Mouse (Mus musculus): ENCODE results near the gene Fam118a. TPM values are rescaled to one million over a fixed set of nuclear protein-coding genes. Genes with fewer than 3 reads are reported as not detected.

Fam118a gene
- polyA plus RNA-seq, 2 experiments: 15.5 to 21.7 TPM

- H3K4me2 ChIP-seq (replicated peaks; ENCODE audit: low read depth, low read length, severe bottlenecking): no peak overlapping the region
- no peaks in the 10 kb centered on the region for H3K4me1 ChIP-seq (ENCODE audit: control insufficient read depth, insufficient read depth, low read length)
- H3K27me3 ChIP-seq (ENCODE audit: control insufficient read depth, insufficient read depth, low read length): no peaks in the 10 kb centered on the region
- H3K9ac ChIP-seq (ENCODE audit: low read depth, low read length, severe bottlenecking): no peak overlapping the region
- no peak overlapping the region for H3K27ac ChIP-seq (replicated peaks; ENCODE audit: low read depth, low read length)
- H3K9me3 ChIP-seq (ENCODE audit: control insufficient read depth, low read length): no peaks in the 10 kb centered on the region
- TF ChIP-seq POLR2A (IDR thresholded peaks at IDR 0.05; ENCODE audit: borderline replicate concordance, extremely low read depth, insufficient read depth, insufficient read length): no peak
- ATAC-seq (ENCODE audit: low FRiP score, low read depth) (no peak), DNase-seq (ENCODE audit: low spot score) (no peak)
- 59% methylated on average over 1 of the region's 1 CpGs for WGBS
- H3K36me3 ChIP-seq (ENCODE audit: control insufficient read depth, insufficient read depth, low read length): no peaks in the 10 kb centered on the region
- H3K4me3 ChIP-seq (replicated peaks; ENCODE audit: low read length): no peak overlapping the region
These were observed 56.9 kb downstream of the Fam118a start for GRCm38 (mm10) chr15:85085641-85086040.

Other genes with a start within 250 kb of the Fam118a start
- gene Phf21b, start 172.9 kb upstream of the Fam118a start, polyA plus RNA-seq (2012; rRNA removed): 6.9 and 10.0 TPM in 2 replicates
- gene Phf21b, start 172.9 kb upstream of the Fam118a start, polyA plus RNA-seq (2014; fragmentation: Nextera tagmentation; extraction: Ambion mirVana): 0.43 and 0.68 TPM in 2 replicates
- gene Gm29666, start 108.9 kb upstream of the Fam118a start, polyA plus RNA-seq (2012; rRNA removed): 0.69 and 1.1 TPM in 2 replicates
- gene Gm29666, start 108.9 kb upstream of the Fam118a start, polyA plus RNA-seq (2014; fragmentation: Nextera tagmentation; extraction: Ambion mirVana): 0.33 and 0.40 TPM in 2 replicates
- gene Nup50, start 105.5 kb upstream of the Fam118a start, polyA plus RNA-seq (2012; rRNA removed): 17.5 and 19.7 TPM in 2 replicates
- gene Nup50, start 105.5 kb upstream of the Fam118a start, polyA plus RNA-seq (2014; fragmentation: Nextera tagmentation; extraction: Ambion mirVana): 29.1 and 31.2 TPM in 2 replicates
- gene 5031439G07Rik, start 40.4 kb upstream of the Fam118a start, polyA plus RNA-seq (2012; rRNA removed): 21.8 and 25.5 TPM in 2 replicates
- gene 5031439G07Rik, start 40.4 kb upstream of the Fam118a start, polyA plus RNA-seq (2014; fragmentation: Nextera tagmentation; extraction: Ambion mirVana): 12.3 and 27.0 TPM in 2 replicates
- gene Upk3a, start 11.8 kb upstream of the Fam118a start, polyA plus RNA-seq (2012; rRNA removed): 0.06 and 0.08 TPM in 2 replicates
- not detected in 2 replicates for gene Upk3a, start 11.8 kb upstream of the Fam118a start, polyA plus RNA-seq (2014; fragmentation: Nextera tagmentation; extraction: Ambion mirVana)
- gene Smc1b, start 103.0 kb downstream of the Fam118a start, polyA plus RNA-seq (2012; rRNA removed): 0.52 and 0.58 TPM in 2 replicates
- gene Smc1b, start 103.0 kb downstream of the Fam118a start, polyA plus RNA-seq (2014; fragmentation: Nextera tagmentation; extraction: Ambion mirVana): 0.23 and 0.72 TPM in 2 replicates
- gene Ribc2, start 103.1 kb downstream of the Fam118a start, polyA plus RNA-seq (2012; rRNA removed): 0.44 and 0.73 TPM in 2 replicates
- gene Ribc2, start 103.1 kb downstream of the Fam118a start, polyA plus RNA-seq (2014; fragmentation: Nextera tagmentation; extraction: Ambion mirVana): 0.62 and 0.72 TPM in 2 replicates
- 255 and 292 TPM in 2 replicates for gene Fbln1, start 177.0 kb downstream of the Fam118a start, polyA plus RNA-seq (2012; rRNA removed)
- gene Fbln1, start 177.0 kb downstream of the Fam118a start, polyA plus RNA-seq (2014; fragmentation: Nextera tagmentation; extraction: Ambion mirVana): 265 and 288 TPM in 2 replicates